Mouse (Mus musculus): ENCODE data around the gene Smim24. TPM values are rescaled to one million over a fixed set of nuclear protein-coding genes. Genes with fewer than 3 reads are reported as not detected.

The Smim24 gene
- total and polyA plus RNA-seq, 2 experiments from 2014 or later = 1.4 to 3.7 TPM

- H3K4me1 ChIP-seq (ENCODE audit: insufficient read depth, low read length) = peaks cover 31% of the 10 kb centered on the region
- TF ChIP-seq CTCF (IDR thresholded peaks at IDR 0.05; ENCODE audit: low read depth) = 0 out of 2 replicates have a peak, but pooled peaks have one; percentile 15
- no peak overlapping the region for H3K9ac ChIP-seq (replicated peaks; ENCODE audit: low read length)
- no peak overlapping the region; the same call in 1 of the 2 replicates for H3K4me3 ChIP-seq (ENCODE audit: low read length)
- DNase-seq (ENCODE audit: low spot score) (no peak), ATAC-seq (peak; percentile 3)
- H3K36me3 ChIP-seq (ENCODE audit: insufficient read depth, low read length) = no peaks in the 10 kb centered on the region
- 0 out of 2 replicates have a peak overlapping the region, but pooled peaks have one; percentile 11 for H3K27ac ChIP-seq
- no peaks in the 10 kb centered on the region for H3K27me3 ChIP-seq (ENCODE audit: insufficient read depth, low read length)
- 61% methylated on average over 21 of the region's 21 CpGs for WGBS
- no peaks in the 10 kb centered on the region for H3K9me3 ChIP-seq (ENCODE audit: low read length)
- H3K4me2 ChIP-seq (ENCODE audit: low read depth, low read length) = peak overlapping the region; percentile 51
These were observed 39.5 kb downstream of the Smim24 start for GRCm38 (mm10) chr10:81432169-81432867.

- DNase-seq (ENCODE audit: low spot score) (peak; percentile 98), ATAC-seq (peak; percentile 89)
- H3K27ac ChIP-seq = peak overlapping the region; percentile 37; the same call in 1 of the 2 replicates
These were observed 40.0 kb downstream of the Smim24 start for GRCm38 (mm10) chr10:81432868-81433262.

GRCm38 (mm10) chr10:81433541-81434289 is 40.9 kb downstream of the Smim24 start:
- Histone ChIP-seq H3K27me3 (ENCODE audit: insufficient read depth, low read length) (no peaks in the 10 kb centered on the region), H3K9ac (replicated peaks; ENCODE audit: low read length) (no peak overlapping the region), H3K36me3 (ENCODE audit: insufficient read depth, low read length) (no peaks in the 10 kb centered on the region), H3K4me1 (ENCODE audit: insufficient read depth, low read length) (peaks cover 31% of the 10 kb centered on the region), H3K9me3 (ENCODE audit: low read length) (no peaks in the 10 kb centered on the region), H3K4me2 (ENCODE audit: low read depth, low read length) (peak overlapping the region; percentile 51), H3K27ac (peak overlapping the region; percentile 37; the same call in 1 of the 2 replicates), H3K4me3 (ENCODE audit: low read length) (no peak overlapping the region)
- peak; percentile 44 for TF ChIP-seq CTCF (IDR thresholded peaks at IDR 0.05; ENCODE audit: low read depth)
- DNase-seq (ENCODE audit: low spot score) = no peak
- no peak for ATAC-seq
- WGBS = 51% methylated on average over 26 of the region's 26 CpGs

More at GRCm38 (mm10) chr10:81432868-81433262, 40.0 kb downstream of the Smim24 start:
- Histone ChIP-seq H3K9ac (replicated peaks; ENCODE audit: low read length) (no peak overlapping the region), H3K4me3 (ENCODE audit: low read length) (peak overlapping the region; percentile 9), H3K9me3 (ENCODE audit: low read length) (no peaks in the 10 kb centered on the region), H3K36me3 (ENCODE audit: insufficient read depth, low read length) (no peaks in the 10 kb centered on the region), H3K27me3 (ENCODE audit: insufficient read depth, low read length) (no peaks in the 10 kb centered on the region), H3K4me1 (ENCODE audit: insufficient read depth, low read length) (peaks cover 31% of the 10 kb centered on the region), H3K4me2 (ENCODE audit: low read depth, low read length) (peak overlapping the region; percentile 51)
- no peak for TF ChIP-seq CTCF (IDR thresholded peaks at IDR 0.05; ENCODE audit: low read depth)
- WGBS = 3% methylated on average over 17 of the region's 17 CpGs

GRCm38 (mm10) chr10:81434361-81435263 is 41.8 kb downstream of the Smim24 start:
- H3K9ac ChIP-seq (replicated peaks; ENCODE audit: low read length) = no peak overlapping the region
- ATAC-seq (no peak), DNase-seq (ENCODE audit: low spot score) (no peak)
- 61% methylated on average over 15 of the region's 15 CpGs for WGBS
- H3K9me3 ChIP-seq (ENCODE audit: low read length) = no peaks in the 10 kb centered on the region
- H3K27me3 ChIP-seq (ENCODE audit: insufficient read depth, low read length) = no peaks in the 10 kb centered on the region
- H3K4me2 ChIP-seq (ENCODE audit: low read depth, low read length) = no peak overlapping the region
- no peak for TF ChIP-seq CTCF (IDR thresholded peaks at IDR 0.05; ENCODE audit: low read depth)
- H3K27ac ChIP-seq = peak overlapping the region; percentile 65
- H3K36me3 ChIP-seq (ENCODE audit: insufficient read depth, low read length) = no peaks in the 10 kb centered on the region
- H3K4me3 ChIP-seq (ENCODE audit: low read length) = no peak overlapping the region
- peaks cover 27% of the 10 kb centered on the region; the same call in 1 of the 2 replicates for H3K4me1 ChIP-seq (ENCODE audit: insufficient read depth, low read length)

- peak; percentile 91 for DNase-seq (ENCODE audit: low spot score)
- whole genome bisulfite sequencing = 36% methylated on average over 3 of the region's 3 CpGs
- Histone ChIP-seq H3K4me1 (ENCODE audit: insufficient read depth, low read length) (peaks cover 27% of the 10 kb centered on the region; the same call in 1 of the 2 replicates), H3K27ac (peak overlapping the region; percentile 65), H3K4me3 (ENCODE audit: low read length) (no peak overlapping the region), H3K36me3 (ENCODE audit: insufficient read depth, low read length) (no peaks in the 10 kb centered on the region), H3K4me2 (ENCODE audit: low read depth, low read length) (no peak overlapping the region), H3K9ac (replicated peaks; ENCODE audit: low read length) (no peak overlapping the region), H3K9me3 (ENCODE audit: low read length) (no peaks in the 10 kb centered on the region), H3K27me3 (ENCODE audit: insufficient read depth, low read length) (no peaks in the 10 kb centered on the region)
- peak; percentile 46 for ATAC-seq
- TF ChIP-seq CTCF (IDR thresholded peaks at IDR 0.05; ENCODE audit: low read depth) = no peak
These were observed 42.6 kb downstream of the Smim24 start for GRCm38 (mm10) chr10:81435436-81435835.

GRCm38 (mm10) chr10:81441019-81441418 is 48.2 kb downstream of the Smim24 start:
- Histone ChIP-seq H3K27me3 (ENCODE audit: insufficient read depth, low read length) (no peaks in the 10 kb centered on the region), H3K4me2 (ENCODE audit: low read depth, low read length) (no peak overlapping the region), H3K4me1 (ENCODE audit: insufficient read depth, low read length) (peaks cover 3% of the 10 kb centered on the region; the same call in 1 of the 2 replicates), H3K9ac (replicated peaks; ENCODE audit: low read length) (no peak overlapping the region), H3K27ac (no peak overlapping the region), H3K9me3 (ENCODE audit: low read length) (no peaks in the 10 kb centered on the region), H3K36me3 (ENCODE audit: insufficient read depth, low read length) (no peaks in the 10 kb centered on the region), H3K4me3 (ENCODE audit: low read length) (no peak overlapping the region)
- ATAC-seq (no peak), DNase-seq (ENCODE audit: low spot score) (no peak)
- peak; percentile 39 for TF ChIP-seq CTCF (IDR thresholded peaks at IDR 0.05; ENCODE audit: low read depth)

Small RNA genes lying within 50 kb of the gene (microRNA-seq; reads per million reads assigned to microRNA genes)
- gene Mir1191b (0.72 to 1.4 reads per million in 2 experiments), gene Mir6913 (0 to 0.71 reads per million in 2 experiments)

Other genes with a start within 250 kb of the Smim24 start
Only the 30 nearest of the 34 such genes appear.
- gene Dapk3, start 210.0 kb upstream of the Smim24 start, total RNA-seq (2014; rRNA removed) = 69.7 and 80.9 TPM in 2 replicates
- 52.3 and 56.1 TPM in 2 replicates for gene Dapk3, start 210.0 kb upstream of the Smim24 start, polyA plus RNA-seq (2015; fragmentation: Nextera tagmentation; extraction: Ambion mirVana)
- not detected in 2 replicates for gene 4930442H23Rik, start 209.2 kb upstream of the Smim24 start, total RNA-seq (2014; rRNA removed)
- gene 4930442H23Rik, start 209.2 kb upstream of the Smim24 start, polyA plus RNA-seq (2015; fragmentation: Nextera tagmentation; extraction: Ambion mirVana) = 0.26 TPM in 1 of 2 replicates, not detected in the other
- 0.31 and 0.58 TPM in 2 replicates for gene Nmrk2, start 191.0 kb upstream of the Smim24 start, total RNA-seq (2014; rRNA removed)
- gene Nmrk2, start 191.0 kb upstream of the Smim24 start, polyA plus RNA-seq (2015; fragmentation: Nextera tagmentation; extraction: Ambion mirVana) = 0.15 and 0.25 TPM in 2 replicates
- 169 and 197 TPM in 2 replicates for gene Atcay, start 162.2 kb upstream of the Smim24 start, total RNA-seq (2014; rRNA removed)
- 66.7 and 70.2 TPM in 2 replicates for gene Atcay, start 162.2 kb upstream of the Smim24 start, polyA plus RNA-seq (2015; fragmentation: Nextera tagmentation; extraction: Ambion mirVana)
- gene Zfr2, start 159.9 kb upstream of the Smim24 start, total RNA-seq (2014; rRNA removed) = 64.1 and 89.3 TPM in 2 replicates
- gene Zfr2, start 159.9 kb upstream of the Smim24 start, polyA plus RNA-seq (2015; fragmentation: Nextera tagmentation; extraction: Ambion mirVana) = 21.7 and 21.9 TPM in 2 replicates
- 86.9 and 121 TPM in 2 replicates for gene Matk, start 140.1 kb upstream of the Smim24 start, total RNA-seq (2014; rRNA removed)
- gene Matk, start 140.1 kb upstream of the Smim24 start, polyA plus RNA-seq (2015; fragmentation: Nextera tagmentation; extraction: Ambion mirVana) = 82.3 and 82.7 TPM in 2 replicates
- gene Mrpl54, start 126.1 kb upstream of the Smim24 start, total RNA-seq (2014; rRNA removed) = 106 and 113 TPM in 2 replicates
- gene Mrpl54, start 126.1 kb upstream of the Smim24 start, polyA plus RNA-seq (2015; fragmentation: Nextera tagmentation; extraction: Ambion mirVana) = 159 and 170 TPM in 2 replicates
- 61.0 and 63.6 TPM in 2 replicates for gene Apba3, start 126.1 kb upstream of the Smim24 start, total RNA-seq (2014; rRNA removed)
- 24.0 and 27.6 TPM in 2 replicates for gene Apba3, start 126.1 kb upstream of the Smim24 start, polyA plus RNA-seq (2015; fragmentation: Nextera tagmentation; extraction: Ambion mirVana)
- gene Tjp3, start 101.5 kb upstream of the Smim24 start, total RNA-seq (2014; rRNA removed) = 2.9 and 6.0 TPM in 2 replicates
- gene Tjp3, start 101.5 kb upstream of the Smim24 start, polyA plus RNA-seq (2015; fragmentation: Nextera tagmentation; extraction: Ambion mirVana) = 3.9 and 5.2 TPM in 2 replicates
- 223 and 242 TPM in 2 replicates for gene Pip5k1c, start 100.1 kb upstream of the Smim24 start, total RNA-seq (2014; rRNA removed)
- gene Pip5k1c, start 100.1 kb upstream of the Smim24 start, polyA plus RNA-seq (2015; fragmentation: Nextera tagmentation; extraction: Ambion mirVana) = 97.4 and 108 TPM in 2 replicates
- 24.3 and 46.2 TPM in 2 replicates for gene Cactin, start 71.9 kb upstream of the Smim24 start, total RNA-seq (2014; rRNA removed)
- gene Cactin, start 71.9 kb upstream of the Smim24 start, polyA plus RNA-seq (2015; fragmentation: Nextera tagmentation; extraction: Ambion mirVana) = 19.6 and 20.2 TPM in 2 replicates
- 2.6 TPM in 2 replicates for gene Tbxa2r, start 64.3 kb upstream of the Smim24 start, total RNA-seq (2014; rRNA removed)
- 4.0 and 4.3 TPM in 2 replicates for gene Tbxa2r, start 64.3 kb upstream of the Smim24 start, polyA plus RNA-seq (2015; fragmentation: Nextera tagmentation; extraction: Ambion mirVana)
- gene Gipc3, start 49.8 kb upstream of the Smim24 start, total RNA-seq (2014; rRNA removed) = 0.16 TPM in 1 of 2 replicates, not detected in the other
- not detected in 2 replicates for gene Gipc3, start 49.8 kb upstream of the Smim24 start, polyA plus RNA-seq (2015; fragmentation: Nextera tagmentation; extraction: Ambion mirVana)
- 20.8 and 28.5 TPM in 2 replicates for gene Hmg20b, start 42.6 kb upstream of the Smim24 start, total RNA-seq (2014; rRNA removed)
- 36.8 and 41.1 TPM in 2 replicates for gene Hmg20b, start 42.6 kb upstream of the Smim24 start, polyA plus RNA-seq (2015; fragmentation: Nextera tagmentation; extraction: Ambion mirVana)
- 34.4 and 38.1 TPM in 2 replicates for gene Mfsd12, start 35.6 kb upstream of the Smim24 start, total RNA-seq (2014; rRNA removed)
- gene Mfsd12, start 35.6 kb upstream of the Smim24 start, polyA plus RNA-seq (2015; fragmentation: Nextera tagmentation; extraction: Ambion mirVana) = 13.6 TPM in 2 replicates
- gene 4930404N11Rik, start 27.2 kb upstream of the Smim24 start, total RNA-seq (2014; rRNA removed) = not detected in 2 replicates
- gene 4930404N11Rik, start 27.2 kb upstream of the Smim24 start, polyA plus RNA-seq (2015; fragmentation: Nextera tagmentation; extraction: Ambion mirVana) = 0.25 and 0.99 TPM in 2 replicates
- gene Fzr1, start 14.5 kb upstream of the Smim24 start, total RNA-seq (2014; rRNA removed) = 106 and 118 TPM in 2 replicates
- 131 and 134 TPM in 2 replicates for gene Fzr1, start 14.5 kb upstream of the Smim24 start, polyA plus RNA-seq (2015; fragmentation: Nextera tagmentation; extraction: Ambion mirVana)
- 146 TPM in 2 replicates for gene Dohh, start 8.6 kb upstream of the Smim24 start, total RNA-seq (2014; rRNA removed)
- 111 and 114 TPM in 2 replicates for gene Dohh, start 8.6 kb upstream of the Smim24 start, polyA plus RNA-seq (2015; fragmentation: Nextera tagmentation; extraction: Ambion mirVana)
- gene Gm48551, start 8.6 kb upstream of the Smim24 start, total RNA-seq (2014; rRNA removed) = 2.1 and 3.3 TPM in 2 replicates
- 5.3 and 7.0 TPM in 2 replicates for gene Gm48551, start 8.6 kb upstream of the Smim24 start, polyA plus RNA-seq (2015; fragmentation: Nextera tagmentation; extraction: Ambion mirVana)
- gene Gm48552, start 4.0 kb upstream of the Smim24 start, total RNA-seq (2014; rRNA removed) = 7.5 TPM in 2 replicates
- gene Gm48552, start 4.0 kb upstream of the Smim24 start, polyA plus RNA-seq (2015; fragmentation: Nextera tagmentation; extraction: Ambion mirVana) = 2.7 and 4.0 TPM in 2 replicates
- gene Nfic, start 62.6 kb downstream of the Smim24 start, total RNA-seq (2014; rRNA removed) = 17.2 and 26.5 TPM in 2 replicates
- 33.8 and 34.6 TPM in 2 replicates for gene Nfic, start 62.6 kb downstream of the Smim24 start, polyA plus RNA-seq (2015; fragmentation: Nextera tagmentation; extraction: Ambion mirVana)
- gene Celf5, start 89.7 kb downstream of the Smim24 start, total RNA-seq (2014; rRNA removed) = 93.9 and 128 TPM in 2 replicates
- 40.1 and 43.2 TPM in 2 replicates for gene Celf5, start 89.7 kb downstream of the Smim24 start, polyA plus RNA-seq (2015; fragmentation: Nextera tagmentation; extraction: Ambion mirVana)
- gene Ncln, start 103.3 kb downstream of the Smim24 start, total RNA-seq (2014; rRNA removed) = 124 and 170 TPM in 2 replicates
- gene Ncln, start 103.3 kb downstream of the Smim24 start, polyA plus RNA-seq (2015; fragmentation: Nextera tagmentation; extraction: Ambion mirVana) = 66.3 and 66.5 TPM in 2 replicates
- gene S1pr4, start 107.1 kb downstream of the Smim24 start, total RNA-seq (2014; rRNA removed) = 0.40 and 1.3 TPM in 2 replicates
- gene S1pr4, start 107.1 kb downstream of the Smim24 start, polyA plus RNA-seq (2015; fragmentation: Nextera tagmentation; extraction: Ambion mirVana) = 0.38 and 0.40 TPM in 2 replicates
- gene Gna15, start 131.2 kb downstream of the Smim24 start, total RNA-seq (2014; rRNA removed) = 2.5 and 9.8 TPM in 2 replicates
- gene Gna15, start 131.2 kb downstream of the Smim24 start, polyA plus RNA-seq (2015; fragmentation: Nextera tagmentation; extraction: Ambion mirVana) = 1.2 and 1.9 TPM in 2 replicates
- 121 and 139 TPM in 2 replicates for gene Gna11, start 152.1 kb downstream of the Smim24 start, total RNA-seq (2014; rRNA removed)
- 95.6 and 105 TPM in 2 replicates for gene Gna11, start 152.1 kb downstream of the Smim24 start, polyA plus RNA-seq (2015; fragmentation: Nextera tagmentation; extraction: Ambion mirVana)
- gene Aes, start 166.4 kb downstream of the Smim24 start, total RNA-seq (2014; rRNA removed) = 611 and 635 TPM in 2 replicates
- gene Aes, start 166.4 kb downstream of the Smim24 start, polyA plus RNA-seq (2015; fragmentation: Nextera tagmentation; extraction: Ambion mirVana) = 803 and 834 TPM in 2 replicates
- 28.8 and 41.8 TPM in 2 replicates for gene Tle2, start 181.5 kb downstream of the Smim24 start, total RNA-seq (2014; rRNA removed)
- gene Tle2, start 181.5 kb downstream of the Smim24 start, polyA plus RNA-seq (2015; fragmentation: Nextera tagmentation; extraction: Ambion mirVana) = 43.7 and 45.5 TPM in 2 replicates
- 5.3 and 5.4 TPM in 2 replicates for gene Tle6, start 208.0 kb downstream of the Smim24 start, total RNA-seq (2014; rRNA removed)
- 6.2 and 6.6 TPM in 2 replicates for gene Tle6, start 208.0 kb downstream of the Smim24 start, polyA plus RNA-seq (2015; fragmentation: Nextera tagmentation; extraction: Ambion mirVana)
- 4.2 and 4.3 TPM in 2 replicates for gene BC025920, start 213.2 kb downstream of the Smim24 start, total RNA-seq (2014; rRNA removed)
- gene BC025920, start 213.2 kb downstream of the Smim24 start, polyA plus RNA-seq (2015; fragmentation: Nextera tagmentation; extraction: Ambion mirVana) = 0.97 and 1.3 TPM in 2 replicates

All from hindbrain, postnatal 0 days (tissue).